Mouse (Mus musculus): Measurements from ENCODE around the gene Pitpnm1.
"Not testable (repeated sequence)": the region's sequence is repeated elsewhere in the genome, so short reads cannot be mapped to it uniquely, and the experiment has no call there.

Pitpnm1 gene

DNA sequence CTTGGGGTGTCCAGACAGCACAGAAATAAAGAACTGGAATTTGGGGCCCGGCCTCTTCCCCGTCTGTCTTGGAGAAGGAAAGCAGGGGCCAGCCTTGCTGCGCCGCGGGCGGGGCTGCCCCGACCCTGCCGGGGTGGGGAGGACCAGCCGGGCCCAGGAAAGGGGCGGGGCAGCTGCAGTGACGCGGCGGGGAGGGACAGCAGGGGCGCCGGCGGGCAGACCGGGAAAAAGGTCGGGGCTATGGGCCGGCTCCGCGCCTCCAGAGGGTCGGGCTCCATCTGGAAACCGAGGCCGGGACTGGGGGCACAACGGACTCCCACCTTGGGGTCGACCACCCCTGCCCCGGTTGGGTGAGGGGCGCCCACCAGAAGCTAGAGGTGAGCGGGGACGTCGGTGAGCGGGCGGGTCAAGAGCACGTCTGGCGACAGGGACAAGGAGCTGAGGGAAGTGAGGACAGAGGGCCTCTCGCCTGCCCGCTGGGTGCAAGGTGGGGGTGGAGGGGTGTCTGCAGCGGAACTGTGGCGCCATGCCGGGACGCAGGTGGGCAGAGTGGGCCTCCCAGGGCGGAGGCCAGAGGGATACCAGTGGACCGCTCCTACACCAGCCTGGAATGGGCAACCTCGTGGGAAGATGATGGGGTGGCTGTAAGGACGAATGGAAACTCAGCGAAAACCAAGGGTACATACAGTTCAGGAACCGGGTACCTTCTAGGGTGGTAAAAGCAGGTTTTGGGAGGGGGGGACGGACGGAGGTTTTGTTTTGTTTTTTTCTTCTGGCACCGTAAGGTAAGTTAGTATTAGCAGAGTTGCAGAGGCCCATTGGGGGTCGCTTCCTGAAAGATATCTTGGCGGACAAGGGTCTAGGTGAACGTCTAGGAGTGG is at the start of gene Pitpnm1:
Pitpnm1 (plus strand) TSS at position 162 of the 881 bp plus-strand sequence.
- peak; percentile 83 for DNase-seq (ENCODE audit: low spot score)

- no peak for DNase-seq (ENCODE audit: low spot score)
Observed at GRCm38 (mm10) chr19:4051016-4051415, 48.8 kb upstream of the Pitpnm1 start.

GRCm38 (mm10) chr19:4051741-4052515 is 47.9 kb upstream of the Pitpnm1 start:
- DNase-seq (ENCODE audit: low spot score): peak; percentile 69

GRCm38 (mm10) chr19:4052516-4053030 is 47.2 kb upstream of the Pitpnm1 start:
- DNase-seq (ENCODE audit: low spot score): no peak

GRCm38 (mm10) chr19:4054613-4055012 is 45.2 kb upstream of the Pitpnm1 start:
- no peak for DNase-seq (ENCODE audit: low spot score)

GRCm38 (mm10) chr19:4055216-4055946 is 44.4 kb upstream of the Pitpnm1 start:
- DNase-seq (ENCODE audit: low spot score): no peak

DNA sequence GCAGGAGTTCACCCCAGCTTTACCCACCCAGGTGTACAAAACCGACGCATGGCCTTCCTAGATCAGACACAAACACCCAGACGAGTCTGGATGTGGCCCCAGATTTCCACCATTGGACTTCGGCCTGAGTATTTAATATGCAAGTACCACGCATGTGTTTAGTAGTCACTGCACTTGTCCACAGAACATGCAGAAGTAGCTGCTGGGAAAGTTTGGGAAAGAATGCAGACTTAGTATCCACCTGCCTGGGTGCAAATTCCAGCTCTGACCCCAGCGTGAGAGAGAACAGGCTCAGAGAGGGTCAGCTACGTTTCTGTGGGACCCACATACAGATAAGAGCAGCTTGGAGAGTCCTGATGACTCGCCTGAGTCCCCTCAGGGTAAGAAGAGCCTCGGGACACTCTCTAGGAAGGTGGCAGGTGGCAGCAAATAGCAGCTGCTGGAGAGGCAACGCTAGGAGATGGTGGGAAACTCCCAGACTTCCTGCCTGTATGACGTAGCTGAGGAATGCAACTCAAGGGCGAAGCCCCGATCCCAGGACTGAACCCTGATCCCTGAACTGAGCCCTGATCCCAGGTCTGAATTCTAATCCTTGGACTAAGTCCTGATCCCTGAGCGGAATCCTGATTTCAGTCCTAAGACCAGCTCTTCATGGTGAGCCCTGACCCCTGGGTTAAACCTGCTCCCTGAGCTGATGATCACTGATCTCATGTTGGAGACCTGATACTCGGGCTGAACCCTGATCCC is 43.7 kb upstream of the Pitpnm1 start:
- no peak for DNase-seq (ENCODE audit: low spot score)

DNA sequence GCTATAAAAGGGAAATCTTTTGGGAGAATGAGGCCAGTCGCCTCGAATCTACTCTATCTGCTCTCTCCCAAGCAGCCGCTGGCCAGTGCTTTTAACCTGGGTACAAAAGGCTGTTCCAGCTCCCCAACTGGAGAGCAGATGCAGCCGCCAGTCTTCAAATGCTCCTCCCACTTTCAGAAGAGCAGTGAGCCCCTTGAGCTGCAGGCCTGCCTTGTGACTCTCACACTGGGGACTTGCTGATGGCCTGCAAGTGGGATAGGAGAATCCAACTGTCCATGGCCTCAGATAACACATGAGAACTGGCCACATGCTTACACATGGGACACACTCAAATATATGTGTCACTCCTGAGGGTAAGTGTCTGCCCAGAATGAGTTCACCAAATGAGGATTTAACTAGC is 43.1 kb upstream of the Pitpnm1 start:
- DNase-seq (ENCODE audit: low spot score): no peak

- DNase-seq (ENCODE audit: low spot score): no peak
Observed at GRCm38 (mm10) chr19:4057389-4057788, 42.4 kb upstream of the Pitpnm1 start.

DNA sequence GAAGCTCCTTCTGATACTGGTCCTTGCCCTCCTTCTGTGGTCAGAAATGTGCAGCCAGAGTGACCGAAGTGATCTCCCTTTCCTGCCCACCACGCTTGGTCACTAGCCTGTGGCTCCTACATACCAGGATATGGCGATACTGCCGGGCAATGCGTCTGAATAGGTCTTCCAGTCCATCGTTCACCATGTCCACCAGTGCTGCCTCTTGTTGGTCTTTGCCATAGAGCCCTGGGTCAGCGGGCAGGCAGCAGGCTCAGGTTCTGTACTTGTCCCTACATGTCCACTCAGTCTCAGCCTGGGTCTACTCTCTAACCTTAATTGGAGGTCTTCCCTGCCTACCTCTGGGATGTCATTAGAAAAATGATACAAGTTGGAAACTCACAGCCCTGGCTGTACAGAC is 41.8 kb upstream of the Pitpnm1 start:
- DNase-seq (ENCODE audit: low spot score): no peak

GRCm38 (mm10) chr19:4058581-4058980 is 41.2 kb upstream of the Pitpnm1 start:
- DNase-seq (ENCODE audit: low spot score): no peak

GRCm38 (mm10) chr19:4059069-4059740 is 40.6 kb upstream of the Pitpnm1 start, which contains the start of gene Gstp3:
Gene Gstp3, minus strand, starts transcription at chr19:4059569.
- DNase-seq (ENCODE audit: low spot score): no peak

GRCm38 (mm10) chr19:4060044-4060898 is 39.5 kb upstream of the Pitpnm1 start:
- not testable (repeated sequence) for DNase-seq (ENCODE audit: low spot score)

- DNase-seq (ENCODE audit: low spot score): no peak
Observed at GRCm38 (mm10) chr19:4060899-4061465, 38.8 kb upstream of the Pitpnm1 start.

- DNase-seq (ENCODE audit: low spot score): not testable (repeated sequence)
Observed at GRCm38 (mm10) chr19:4063357-4063756, 36.4 kb upstream of the Pitpnm1 start.

- not testable (repeated sequence) for DNase-seq (ENCODE audit: low spot score)
Observed at GRCm38 (mm10) chr19:4064501-4064900, 35.3 kb upstream of the Pitpnm1 start.

DNA sequence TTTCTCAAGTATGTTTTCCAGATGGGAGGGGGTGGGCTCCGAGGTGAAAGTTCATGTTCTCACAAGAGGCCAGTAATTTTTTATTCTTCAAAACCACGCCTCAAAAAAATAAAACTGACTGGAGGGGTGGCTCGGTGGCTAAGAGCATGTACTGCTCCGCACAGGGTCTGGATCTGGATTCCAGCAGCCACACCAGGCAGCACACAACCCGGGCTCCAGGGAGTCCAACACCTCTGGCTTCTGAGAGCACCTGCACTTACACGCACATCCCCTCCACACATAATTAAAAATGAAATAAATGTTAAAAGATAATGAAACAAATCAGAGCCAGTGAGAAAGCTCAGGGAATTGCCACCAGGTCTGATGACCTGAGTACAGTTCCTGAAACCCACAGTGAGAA is 33.5 kb upstream of the Pitpnm1 start:
- no peak for DNase-seq (ENCODE audit: low spot score)

- DNase-seq (ENCODE audit: low spot score): no peak
Observed at GRCm38 (mm10) chr19:4066877-4067276, 32.9 kb upstream of the Pitpnm1 start.

DNA sequence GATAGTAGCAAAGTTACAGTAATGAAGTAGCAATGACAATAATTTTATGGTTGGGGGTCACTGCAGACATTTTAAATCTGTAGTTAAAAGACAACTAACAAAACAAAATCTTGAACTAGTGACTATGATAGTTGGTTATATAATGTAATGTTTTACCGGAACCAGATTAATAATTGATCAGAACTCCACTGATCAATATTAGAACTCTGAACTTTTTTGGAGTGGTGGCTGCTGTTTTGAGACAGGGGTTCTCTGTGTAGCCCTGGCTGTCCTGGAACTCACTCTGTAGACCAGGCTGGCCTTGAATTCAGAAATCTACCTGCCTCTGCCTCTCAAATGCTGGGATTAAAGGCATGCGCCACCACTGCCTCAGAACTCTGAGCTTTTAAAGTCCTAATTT is 31.6 kb upstream of the Pitpnm1 start:
- not testable (repeated sequence) for DNase-seq (ENCODE audit: low spot score)

All from urinary bladder, postnatal 25 days (tissue).